ENCODE assay signal across 8 mouse cellular contexts in genomic region chr2:65668437-65669135, GRCm38 (mm10). TPM values are rescaled to one million over a fixed set of nuclear protein-coding genes. Genes with fewer than 3 reads are reported as not detected.
DNase-seq lines count a peak whose midpoint lies in the region; ATAC-seq and TF ChIP-seq lines count a peak whose summit lies in the region.

No protein-coding gene starts in this region.

- H3K4me2 ChIP-seq in embryonic facial prominence, embryonic 14.5 days (ENCODE audit: low read depth, low read length), result peak overlapping the region; percentile 60
- H3K4me2 ChIP-seq in heart, embryonic 12.5 days, result peak overlapping the region; percentile 71
- H3K4me2 ChIP-seq in kidney, embryonic 15.5 days, result peak overlapping the region; percentile 67
- H3K4me2 ChIP-seq in limb, embryonic 15.5 days, result peak overlapping the region; percentile 56
- peak overlapping the region; percentile 57 for H3K4me2 ChIP-seq in midbrain, postnatal 0 days (ENCODE audit: low read depth, low read length, poor library complexity, severe bottlenecking)

- H3K4me1 ChIP-seq in embryonic facial prominence, embryonic 14.5 days (ENCODE audit: control insufficient read depth, insufficient read depth, low read length), result 0 out of 2 replicates have a peak, but pooled peaks cover 5% of the 10 kb centered on the region
- 0 out of 2 replicates have a peak, but pooled peaks cover 3% of the 10 kb centered on the region for H3K4me1 ChIP-seq in heart, embryonic 12.5 days (replicated peaks)
- peaks cover 6% of the 10 kb centered on the region; the same call in 1 of the 2 replicates for H3K4me1 ChIP-seq in kidney, embryonic 15.5 days
- H3K4me1 ChIP-seq in limb, embryonic 15.5 days, result peaks cover 5% of the 10 kb centered on the region; the same call in 1 of the 2 replicates
- no peaks in the 10 kb centered on the region for H3K4me1 ChIP-seq in midbrain, postnatal 0 days (ENCODE audit: insufficient read depth, low read length)

- H3K27me3 ChIP-seq in embryonic facial prominence, embryonic 14.5 days (replicated peaks; ENCODE audit: control insufficient read depth, insufficient read depth, low read length), result no peaks in the 10 kb centered on the region; the same call in 1 of the 2 replicates
- H3K27me3 ChIP-seq in heart, embryonic 12.5 days (replicated peaks), result 0 out of 2 replicates have a peak, but pooled peaks cover 3% of the 10 kb centered on the region
- no peaks in the 10 kb centered on the region for H3K27me3 ChIP-seq in kidney, embryonic 15.5 days
- H3K27me3 ChIP-seq in limb, embryonic 15.5 days, result no peaks in the 10 kb centered on the region
- no peaks in the 10 kb centered on the region for H3K27me3 ChIP-seq in midbrain, postnatal 0 days (ENCODE audit: insufficient read depth, low read length)

- H3K36me3 ChIP-seq in embryonic facial prominence, embryonic 14.5 days (ENCODE audit: control insufficient read depth, insufficient read depth, low read length), result no peaks in the 10 kb centered on the region
- no peaks in the 10 kb centered on the region for H3K36me3 ChIP-seq in heart, embryonic 12.5 days
- H3K36me3 ChIP-seq in kidney, embryonic 15.5 days, result no peaks in the 10 kb centered on the region
- no peaks in the 10 kb centered on the region for H3K36me3 ChIP-seq in limb, embryonic 15.5 days
- no peaks in the 10 kb centered on the region for H3K36me3 ChIP-seq in midbrain, postnatal 0 days (ENCODE audit: insufficient read depth, low read length)

- ATAC-seq in embryonic facial prominence, embryonic 14.5 days (ENCODE audit: low read depth), result peak; percentile 97
- peak; percentile 88 for ATAC-seq in heart, embryonic 12.5 days (ENCODE audit: insufficient number of reproducible peaks, low FRiP score)
- ATAC-seq in kidney, embryonic 15.5 days (replicated peaks; ENCODE audit: low FRiP score), result peak; percentile 98
- peak; percentile 83 for ATAC-seq in limb, embryonic 15.5 days (ENCODE audit: insufficient number of reproducible peaks, low FRiP score, low TSS enrichment, low read depth)
- peak; percentile 95 for ATAC-seq in midbrain, postnatal 0 days (ENCODE audit: low FRiP score)

- H3K27ac ChIP-seq in embryonic facial prominence, embryonic 14.5 days (replicated peaks; ENCODE audit: low read depth, low read length), result peak overlapping the region; percentile 24; the same call in 1 of the 2 replicates
- no peak overlapping the region for H3K27ac ChIP-seq in heart, embryonic 12.5 days (ENCODE audit: poor library complexity, severe bottlenecking)
- H3K27ac ChIP-seq in kidney, embryonic 15.5 days, result no peak overlapping the region
- H3K27ac ChIP-seq in limb, embryonic 15.5 days, result peak overlapping the region; percentile 50
- H3K27ac ChIP-seq in midbrain, postnatal 0 days (ENCODE audit: low read depth, low read length), result peak overlapping the region; percentile 84

- H3K4me3 ChIP-seq in embryonic facial prominence, embryonic 14.5 days (ENCODE audit: low read depth, low read length), result peak overlapping the region; percentile 41
- H3K4me3 ChIP-seq in heart, embryonic 12.5 days, result peak overlapping the region; percentile 43
- H3K4me3 ChIP-seq in kidney, embryonic 15.5 days (replicated peaks), result peak overlapping the region; percentile 44
- H3K4me3 ChIP-seq in limb, embryonic 15.5 days, result peak overlapping the region; percentile 40
- H3K4me3 ChIP-seq in midbrain, postnatal 0 days (ENCODE audit: low read depth, low read length), result peak overlapping the region; percentile 51

- DNase-seq in 416B (ENCODE audit: low read depth), result peak; percentile 56
- DNase-seq in adrenal gland, postnatal 36 days, result peak; percentile 46 to 58
- DNase-seq in embryonic facial prominence, embryonic 14.5 days (ENCODE audit: low spot score), result peak; percentile 95
- DNase-seq in midbrain, postnatal 0 days (ENCODE audit: low spot score), result peak; percentile 97
- peak; percentile 96 for DNase-seq in telencephalon, adult 2 months (ENCODE audit: low read depth, low spot score)

- peak; percentile 81 for TF ChIP-seq CTCF in midbrain, postnatal 0 days (IDR thresholded peaks at IDR 0.05)

- no peaks in the 10 kb centered on the region for H3K9me3 ChIP-seq in embryonic facial prominence, embryonic 14.5 days (ENCODE audit: control insufficient read depth, low read length)
- H3K9me3 ChIP-seq in heart, embryonic 12.5 days (replicated peaks), result no peaks in the 10 kb centered on the region
- H3K9me3 ChIP-seq in kidney, embryonic 15.5 days (replicated peaks), result no peaks in the 10 kb centered on the region
- no peaks in the 10 kb centered on the region for H3K9me3 ChIP-seq in limb, embryonic 15.5 days
- H3K9me3 ChIP-seq in midbrain, postnatal 0 days (ENCODE audit: low read length), result no peaks in the 10 kb centered on the region

- peak overlapping the region; percentile 57 for H3K9ac ChIP-seq in embryonic facial prominence, embryonic 14.5 days (ENCODE audit: low read depth, low read length)
- H3K9ac ChIP-seq in heart, embryonic 12.5 days, result no peak overlapping the region
- H3K9ac ChIP-seq in kidney, embryonic 15.5 days, result no peak overlapping the region
- H3K9ac ChIP-seq in limb, embryonic 15.5 days, result no peak overlapping the region
- H3K9ac ChIP-seq in midbrain, postnatal 0 days (replicated peaks; ENCODE audit: low read length, poor library complexity, severe bottlenecking), result peak overlapping the region; percentile 65

- WGBS in embryonic facial prominence, embryonic 14.5 days, result 13% methylated on average over 12 of the region's 12 CpGs
- WGBS in heart, embryonic 12.5 days, result 19% methylated on average over 12 of the region's 12 CpGs
- WGBS in kidney, embryonic 15.5 days, result 15% methylated on average over 12 of the region's 12 CpGs
- 14% methylated on average over 12 of the region's 12 CpGs for WGBS in limb, embryonic 15.5 days
- WGBS in midbrain, postnatal 0 days, result 6% methylated on average over 12 of the region's 12 CpGs

RNA-seq across cellular contexts. Expression of gene Scn2a, which starts 48.0 kb away (rescaled TPM):
- 1 to 10 TPM in 1 of 2 experiments, under 1 TPM in 1; 0.66 to 1.1 TPM for total RNA-seq in adrenal gland, postnatal 36 days (2021)
- 5.5 and 5.7 TPM in 2 replicates for polyA plus RNA-seq in embryonic facial prominence, embryonic 14.5 days (2014; fragmentation: Nextera tagmentation; extraction: Ambion mirVana)
- 1.1 and 1.5 TPM in 2 replicates for polyA plus RNA-seq in heart, embryonic 12.5 days (2016; fragmentation: Nextera tagmentation; extraction: Ambion mirVana)
- 2.2 and 2.9 TPM in 2 replicates for polyA plus RNA-seq in kidney, embryonic 15.5 days (2015; fragmentation: Nextera tagmentation; extraction: Ambion mirVana)
- polyA plus RNA-seq in limb, embryonic 15.5 days (2015; fragmentation: Nextera tagmentation; extraction: Ambion mirVana), result 2.9 and 3.4 TPM in 2 replicates
- 105 and 143 TPM in 2 replicates for total RNA-seq in midbrain, postnatal 0 days (2014; rRNA removed)
- polyA plus RNA-seq in midbrain, postnatal 0 days (2015; fragmentation: Nextera tagmentation; extraction: Ambion mirVana), result 58.8 and 65.6 TPM in 2 replicates

Comparison
In these comparisons a context has a peak if more than half of its experiments do, and no peak if none do; other contexts are left out.
1. H3K27ac ChIP-seq: peak in embryonic facial prominence, embryonic 14.5 days (single experiment), limb, embryonic 15.5 days (single experiment) and midbrain, postnatal 0 days (single experiment); none in heart, embryonic 12.5 days (single experiment) and kidney, embryonic 15.5 days (single experiment).
2. H3K9ac ChIP-seq: peak in embryonic facial prominence, embryonic 14.5 days (single experiment) and midbrain, postnatal 0 days (single experiment); none in heart, embryonic 12.5 days (single experiment), kidney, embryonic 15.5 days (single experiment) and limb, embryonic 15.5 days (single experiment).
3. Peak in every context shown above with its lines, with median percentiles within 50 percentile points of each other: DNase-seq, ATAC-seq, H3K4me2 ChIP-seq and H3K4me3 ChIP-seq.